Mouse (Mus musculus) layer of hippocampus, postnatal 14 days (tissue): ENCODE results near the gene Fam241a. TPM values are rescaled to one million over a fixed set of nuclear protein-coding genes. Genes with fewer than 3 reads are reported as not detected.

ENCODE experiments used
- DNase-seq, 2 experiments: peaks; one replicate each; pipeline ENCODE4 v3.0.0; 2021 to 2022; ENCODE audit warnings: low spot score in 2 of 2, mixed read lengths in 1 of 2
- total RNA-seq, 2 experiments: library from RNA; stranded (reverse); gene quantifications; 2 replicates each; pipeline ENCODE4 v1.2.3; 2021

The Fam241a gene
- total RNA-seq, 2 experiments from 2014 or later: 3.5 to 4.9 TPM

DNA sequence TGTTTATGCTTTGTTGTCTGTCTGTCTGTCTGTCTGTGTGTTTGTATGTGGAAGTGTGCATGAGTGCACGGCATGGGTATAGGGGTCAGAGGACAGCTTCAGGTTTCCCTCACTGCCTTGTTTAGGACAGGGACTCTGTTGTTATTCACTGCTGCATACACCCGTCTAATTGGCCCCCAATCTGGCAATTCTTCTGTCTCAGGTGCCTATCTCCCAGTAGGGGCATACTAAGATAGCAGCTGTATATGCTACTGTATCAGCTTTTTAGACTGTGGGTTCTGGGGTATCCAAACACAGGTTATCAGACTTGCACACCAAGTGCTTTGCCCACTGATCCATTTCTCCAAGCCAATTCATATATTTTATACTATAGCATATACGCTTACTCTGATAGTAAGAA is 16.2 kb downstream of the Fam241a start:
- no peak for DNase-seq

DNA sequence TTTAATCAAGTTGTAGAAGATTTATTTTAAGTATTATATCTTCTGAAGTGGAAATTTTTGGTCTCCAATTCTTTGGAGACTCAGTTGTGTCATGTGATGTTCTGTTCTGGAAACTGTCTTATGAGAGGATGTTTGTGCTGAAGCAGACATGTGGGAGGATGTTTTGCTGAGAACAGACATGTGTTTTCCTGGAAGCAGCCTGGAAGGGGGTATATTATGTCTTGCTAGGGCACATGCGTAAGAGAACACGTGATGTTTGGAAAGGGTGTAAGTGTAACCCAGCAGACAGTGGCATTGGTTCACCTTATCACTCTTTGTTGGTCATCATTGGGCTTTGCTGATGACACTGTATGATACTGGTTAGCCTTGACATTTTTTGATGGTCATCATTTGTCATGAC is 20.6 kb downstream of the Fam241a start:
- DNase-seq: no peak

DNA sequence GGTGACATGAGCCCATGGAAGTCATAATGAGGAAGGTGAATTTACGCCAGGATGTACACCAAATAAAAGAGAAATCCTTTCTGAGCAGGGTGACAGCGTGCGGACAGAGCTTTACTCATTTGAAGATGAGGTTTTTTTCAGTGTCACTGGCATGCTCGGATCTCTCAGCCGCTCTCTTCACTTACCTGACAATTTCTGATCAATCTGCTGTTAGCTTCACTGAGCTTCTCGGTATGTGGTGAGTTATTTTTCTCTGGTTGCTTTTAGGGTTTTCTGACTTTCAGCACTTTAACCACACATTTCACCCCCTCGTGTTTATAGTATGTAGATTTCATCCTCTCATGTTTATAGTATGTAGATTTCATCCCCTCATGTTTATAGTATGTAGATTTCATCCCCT is 21.1 kb downstream of the Fam241a start:
- no peak for DNase-seq

DNA sequence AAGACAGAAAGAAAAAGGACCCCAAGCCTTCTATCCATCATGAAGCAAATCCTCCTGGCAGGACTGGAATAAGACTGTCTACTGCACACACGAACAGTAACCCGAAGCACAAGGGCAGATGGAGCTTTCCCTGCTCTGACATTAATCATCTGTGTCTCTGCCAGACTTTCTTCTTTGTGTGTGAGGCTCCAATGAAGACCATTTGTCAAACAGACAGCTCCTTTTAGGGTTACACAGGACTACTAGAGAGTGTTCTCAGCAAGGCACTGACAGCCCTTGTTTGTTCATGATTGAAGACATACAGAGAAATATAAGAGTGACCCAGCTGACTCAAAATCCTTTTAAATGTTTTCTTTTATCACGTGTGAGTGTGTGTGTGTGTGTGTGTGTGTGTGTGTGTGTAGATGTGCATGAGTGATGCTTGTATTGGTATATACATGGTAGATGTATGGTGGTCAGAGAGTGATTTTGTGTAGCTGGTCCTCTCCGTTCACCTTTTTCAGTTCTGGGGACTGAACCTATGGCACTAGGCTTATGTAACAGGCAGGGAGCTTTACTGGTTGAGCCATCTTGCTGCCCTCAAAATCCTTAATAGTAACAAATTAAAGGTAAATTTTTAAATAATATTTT is 21.8 kb downstream of the Fam241a start:
- DNase-seq: no peak

DNA sequence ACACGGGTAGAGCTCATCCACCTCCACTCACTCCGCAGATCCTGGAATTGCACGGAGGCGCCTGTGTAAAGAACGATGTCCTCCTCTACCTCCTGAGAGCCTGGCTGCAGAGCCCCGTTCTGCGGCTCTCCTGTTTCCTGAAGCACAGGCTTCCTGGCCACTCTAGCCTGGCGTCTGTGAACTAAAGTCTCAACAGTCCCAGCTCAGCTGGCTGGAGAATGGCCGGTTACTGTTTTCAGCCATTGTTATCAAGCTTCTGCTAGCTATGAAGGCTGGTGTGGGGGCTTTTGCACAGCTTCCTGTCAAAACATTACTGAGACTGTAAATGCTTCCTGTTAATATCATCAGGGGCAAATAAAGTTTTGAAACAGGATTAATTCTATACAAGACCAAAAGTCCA is 24.5 kb downstream of the Fam241a start:
- no peak for DNase-seq

DNA sequence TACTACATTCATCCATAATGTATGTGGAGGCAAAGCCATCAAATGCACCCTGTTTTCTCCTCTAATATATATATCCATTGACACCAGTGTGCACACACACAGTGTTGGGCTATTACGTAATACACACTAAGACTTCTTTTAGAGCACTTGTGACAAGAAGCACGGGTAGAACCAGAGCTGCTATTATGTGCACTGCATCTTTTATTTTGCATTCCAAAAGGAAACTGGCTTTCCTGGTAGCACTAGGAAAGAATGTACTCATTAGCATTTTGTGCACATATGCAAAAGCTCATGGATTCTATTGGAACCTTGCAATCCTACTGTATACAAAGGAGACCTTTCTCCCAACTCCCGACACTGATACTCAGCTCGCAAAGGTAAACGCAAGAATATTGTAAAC is 27.2 kb downstream of the Fam241a start:
- no peak for DNase-seq

DNA sequence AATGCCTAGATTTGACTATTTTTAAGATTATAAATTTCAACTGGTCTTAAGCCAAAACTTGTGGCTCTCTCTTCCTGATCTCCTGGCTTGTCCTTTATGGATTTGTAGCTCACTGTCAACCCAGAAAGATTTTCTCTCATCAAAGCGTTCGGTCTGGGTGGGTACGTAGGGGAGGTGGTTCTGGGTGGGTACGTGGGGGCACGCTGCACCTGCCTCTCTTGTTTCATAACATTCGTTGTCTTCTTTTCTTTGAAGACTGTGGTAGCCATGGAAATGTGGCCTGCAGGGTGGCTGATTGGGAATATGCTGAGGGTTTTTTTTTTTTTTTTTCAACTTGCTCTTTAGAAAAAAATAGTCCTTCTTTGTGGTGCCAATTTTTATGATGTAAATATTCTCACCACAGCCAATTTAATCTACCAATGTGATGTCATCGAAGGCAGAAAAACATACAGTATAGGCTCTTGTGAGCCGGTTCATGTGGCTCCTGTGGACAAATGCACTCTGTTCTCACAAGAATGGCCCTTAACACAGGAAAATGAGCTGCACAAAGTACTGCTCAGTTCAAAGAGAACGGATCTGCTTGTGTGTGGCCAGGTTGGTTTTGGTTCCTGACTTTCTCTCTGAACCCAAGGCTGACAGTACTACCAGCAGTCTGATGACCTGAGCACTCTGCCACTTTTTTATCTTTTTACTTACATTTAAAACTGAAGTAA is 27.9 kb downstream of the Fam241a start:
- DNase-seq: no peak

DNA sequence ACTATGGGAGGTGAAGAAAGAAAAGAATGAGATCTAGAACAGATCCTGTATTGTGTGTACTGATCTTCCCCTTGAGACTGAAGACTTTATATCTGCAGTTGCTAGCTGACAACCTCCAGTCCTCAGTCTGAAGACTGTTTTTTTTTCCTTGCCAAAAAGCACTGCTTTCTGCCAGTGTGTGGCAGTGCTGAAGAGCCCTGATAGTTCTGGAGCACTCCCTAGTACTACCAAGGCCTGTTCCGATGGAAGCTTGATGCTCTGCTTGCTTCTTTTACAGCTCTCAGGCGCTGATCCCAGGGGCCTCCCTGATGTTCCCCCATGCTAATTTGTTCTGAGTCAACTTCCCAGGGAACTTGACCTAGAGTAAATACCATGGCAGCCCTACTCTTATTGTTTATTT is 31.9 kb downstream of the Fam241a start:
- DNase-seq: no peak

DNA sequence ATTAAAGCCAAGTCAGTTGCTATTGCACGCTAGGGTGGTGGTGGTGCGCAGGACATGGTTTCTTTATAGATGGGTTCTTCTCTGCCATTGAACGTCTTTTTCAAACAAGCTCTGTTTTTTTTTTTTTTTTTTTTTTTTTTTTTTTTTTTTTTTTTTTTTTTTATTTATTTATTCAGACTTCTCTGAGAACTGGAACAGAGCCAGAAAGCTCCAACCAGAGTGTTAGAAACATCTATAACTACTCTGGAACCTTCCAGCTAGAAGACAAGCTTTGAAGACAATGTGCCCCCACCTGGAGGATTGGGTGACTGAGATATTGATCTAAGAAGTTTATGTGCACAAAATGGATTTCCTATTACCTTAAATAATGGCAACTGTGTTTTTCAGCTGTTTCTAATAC is 32.6 kb downstream of the Fam241a start:
- no peak for DNase-seq

DNA sequence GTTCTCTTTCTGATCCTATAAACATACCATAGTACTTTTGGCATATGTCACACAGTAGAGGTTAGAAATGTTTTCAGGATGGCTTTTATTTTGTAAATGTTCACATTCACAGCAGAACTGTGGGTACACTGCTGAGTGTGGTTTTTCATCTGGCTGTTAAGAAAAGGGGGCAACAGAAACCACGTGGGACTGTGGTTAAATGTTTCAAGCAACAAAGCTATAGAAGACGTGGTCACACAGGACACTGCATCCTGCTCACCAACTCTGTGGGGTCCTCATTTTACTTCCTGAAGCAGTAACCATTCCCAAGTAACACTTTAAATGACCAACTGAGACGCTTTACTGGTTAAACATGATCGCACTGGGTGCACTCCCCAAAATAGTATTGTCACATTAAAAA is 33.6 kb downstream of the Fam241a start:
- no peak for DNase-seq

DNA sequence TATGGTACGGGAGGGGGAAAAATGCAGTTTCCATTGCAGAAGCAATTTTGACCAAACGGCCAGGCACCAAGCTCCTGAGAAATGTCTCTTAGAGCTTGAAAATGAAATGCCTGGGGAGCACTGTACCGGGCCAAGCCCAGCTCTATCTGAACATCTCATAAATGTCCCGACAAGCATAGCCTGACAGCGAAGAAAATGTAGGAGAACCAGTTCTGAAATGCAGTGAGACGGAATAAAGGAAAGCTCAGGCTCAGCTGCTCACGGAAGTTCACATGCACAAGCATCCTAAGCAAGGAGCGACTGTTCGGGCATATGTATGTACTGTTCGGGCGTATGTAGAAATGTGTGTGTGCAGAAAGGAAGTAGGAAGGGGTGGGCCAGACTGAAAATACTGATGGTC is 34.8 kb downstream of the Fam241a start:
- no peak for DNase-seq

DNA sequence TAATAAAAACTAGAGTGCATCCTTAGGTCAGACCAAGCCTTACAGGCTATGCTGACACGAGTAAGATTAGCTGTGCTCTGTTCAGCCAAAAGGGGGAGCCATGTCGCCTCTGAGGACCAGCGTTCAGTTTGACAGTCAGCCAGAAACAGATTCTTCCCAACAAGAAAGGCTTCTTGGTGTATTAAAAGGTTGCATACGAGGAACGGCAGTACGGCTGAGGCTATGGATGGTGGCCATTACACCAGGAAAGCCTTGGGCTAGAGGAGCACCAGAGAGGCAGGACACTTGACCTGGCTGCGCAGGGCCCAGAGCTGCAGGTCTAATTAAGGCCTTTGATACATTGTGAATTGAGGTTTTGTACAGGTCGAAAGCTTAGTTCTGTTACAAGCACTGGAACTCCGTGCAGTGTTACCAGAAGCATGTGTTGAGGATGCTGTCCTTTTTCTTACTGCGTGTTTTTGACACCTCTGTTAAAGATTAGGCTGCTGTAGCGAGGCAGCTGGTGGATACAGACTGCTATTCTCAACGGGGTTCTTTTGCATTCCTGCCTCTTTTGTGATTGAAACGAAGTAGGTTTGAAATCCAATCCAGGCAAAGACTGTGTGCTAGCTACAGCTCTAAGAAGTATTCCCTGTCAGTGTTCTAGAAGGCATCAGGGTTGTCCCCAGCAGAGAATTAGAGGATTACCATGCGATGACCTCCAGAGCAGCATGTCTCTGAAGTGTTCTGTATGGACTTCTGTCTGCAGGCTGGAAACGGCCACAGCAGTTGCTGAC is 42.5 kb downstream of the Fam241a start:
- peak; percentile 61 to 79 for DNase-seq

DNA sequence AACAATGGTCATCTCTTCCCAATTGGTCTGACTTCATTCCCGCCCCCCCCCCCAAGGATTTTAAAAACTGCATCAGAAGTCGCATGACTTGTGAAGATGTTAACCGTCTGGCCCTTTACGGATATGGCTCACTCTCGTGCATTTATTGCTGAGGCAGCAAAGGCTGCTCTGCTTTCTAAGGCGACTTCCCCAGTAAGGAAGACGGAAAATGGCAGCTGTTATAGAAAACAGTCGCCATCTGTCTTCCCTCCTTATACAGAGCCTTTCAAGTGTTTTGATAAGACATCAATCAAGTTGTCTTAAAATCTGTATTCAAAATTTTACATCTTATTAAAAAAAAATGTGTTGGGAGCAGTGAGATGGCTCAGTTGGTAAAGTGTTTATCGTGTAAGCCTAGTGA is 43.4 kb downstream of the Fam241a start:
- peak in 1 of 2 experiments; percentile 42 for DNase-seq

DNA sequence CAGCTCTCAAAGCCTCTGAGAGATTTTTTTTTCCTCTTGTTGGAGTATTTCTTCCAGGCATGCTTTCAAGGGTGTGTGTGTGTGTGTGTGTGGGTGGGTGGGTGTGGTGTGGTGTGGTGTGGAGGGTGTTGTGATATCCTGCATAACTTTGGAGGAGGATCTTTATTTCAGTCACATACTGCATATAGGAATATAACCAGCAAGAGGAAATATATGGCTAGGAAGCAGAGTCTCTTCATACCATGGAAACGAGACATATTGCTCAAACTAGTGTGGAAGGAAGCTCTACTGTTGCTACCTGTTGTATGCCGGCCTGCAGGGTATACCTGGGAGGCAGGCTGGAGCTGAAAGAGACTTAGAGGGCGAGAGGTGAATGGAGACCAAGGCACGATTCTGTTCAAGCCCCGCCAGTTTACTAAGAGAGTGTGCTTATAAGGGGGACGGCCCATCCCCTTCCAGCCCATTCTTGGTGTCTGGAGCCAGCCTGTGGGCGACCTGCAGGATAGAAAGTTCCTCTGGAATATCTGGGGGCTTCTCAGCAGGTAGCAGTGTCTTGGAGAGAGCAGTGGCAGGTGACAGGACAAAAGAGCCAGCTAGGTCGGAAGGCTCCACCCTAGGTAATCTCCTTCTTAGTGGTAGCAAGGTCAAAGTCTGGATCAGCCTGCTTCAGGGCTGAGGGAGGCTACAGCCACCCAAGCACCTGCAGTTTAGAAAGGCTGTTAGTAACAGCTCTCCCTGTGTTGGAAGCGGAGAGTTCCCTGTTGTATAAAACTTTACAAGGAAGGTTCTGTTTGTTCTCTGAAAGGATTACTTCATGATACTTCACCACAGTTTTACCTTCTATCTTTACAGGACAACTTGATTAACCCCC is 45.1 kb downstream of the Fam241a start:
- DNase-seq: no peak

DNA sequence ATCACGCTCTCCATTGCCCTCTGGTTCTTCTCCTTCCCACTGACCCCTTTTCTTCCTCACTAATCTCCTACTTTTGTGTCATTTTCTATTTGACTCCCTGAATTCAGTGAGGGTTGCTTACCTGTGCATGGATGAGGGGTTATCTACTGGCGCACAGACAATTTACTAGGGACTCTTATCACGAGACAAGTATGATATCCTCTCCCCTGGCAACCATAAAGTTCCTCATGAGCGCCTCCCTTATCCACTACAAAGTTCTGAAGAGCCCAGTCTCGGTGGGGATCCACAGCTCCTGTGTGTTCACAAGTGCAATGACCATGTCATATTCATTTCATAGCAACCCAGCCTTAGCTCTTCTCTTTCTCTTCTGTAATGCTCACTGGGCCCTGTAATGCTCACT is 46.2 kb downstream of the Fam241a start:
- no peak for DNase-seq

DNA sequence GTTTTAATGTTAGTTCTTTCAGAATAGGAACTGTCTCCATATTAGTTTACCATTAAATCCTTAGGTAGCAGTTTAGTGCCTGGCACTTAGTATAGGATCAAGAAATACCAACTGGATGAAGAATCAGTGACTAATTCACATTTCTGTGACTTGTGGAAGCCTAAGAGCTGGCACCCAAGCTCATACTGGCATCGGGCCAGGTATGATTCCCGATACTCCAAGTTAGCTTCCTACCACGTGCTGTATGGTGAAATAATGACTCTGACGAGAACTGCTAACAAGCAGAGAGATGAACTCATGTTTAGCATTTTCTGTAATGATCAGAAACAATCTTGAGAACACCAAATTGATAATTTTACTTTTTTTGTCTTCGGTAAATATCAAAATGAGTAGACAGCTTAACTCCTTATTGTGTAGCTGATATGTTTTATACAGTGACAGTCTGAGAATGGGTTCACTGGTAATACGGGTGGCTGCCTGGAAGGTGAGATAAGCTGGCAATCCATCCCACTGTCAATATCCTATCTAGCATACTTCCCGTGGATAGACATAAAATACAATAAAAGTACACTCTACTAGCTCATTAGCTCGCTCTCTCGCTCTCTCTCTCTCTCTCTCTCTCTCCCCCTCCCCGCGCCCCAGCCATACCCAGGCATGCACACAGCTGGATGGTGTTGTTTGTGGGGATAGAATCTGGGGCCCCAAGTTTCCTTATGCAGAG is 47.9 kb downstream of the Fam241a start:
- no peak for DNase-seq

DNA sequence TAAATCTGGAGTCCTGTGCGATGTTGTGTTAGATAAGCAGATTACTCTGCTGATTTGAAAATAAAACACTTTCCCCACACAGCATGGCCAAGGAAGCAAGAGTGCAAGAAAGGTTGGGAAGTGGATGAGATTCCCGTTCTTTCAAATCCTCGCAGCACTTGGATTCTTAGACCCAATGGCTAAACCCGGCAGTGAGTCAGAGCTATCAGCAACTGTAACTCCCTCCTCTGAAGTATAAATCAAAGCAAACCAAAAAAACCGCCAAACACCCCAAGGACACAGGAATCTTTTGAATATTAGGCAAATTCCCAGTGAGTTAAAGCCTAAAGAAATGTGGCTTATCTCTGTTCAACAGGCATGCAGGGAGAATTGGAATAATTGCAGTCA is 52.2 kb downstream of the Fam241a start:
- no peak for DNase-seq

DNA sequence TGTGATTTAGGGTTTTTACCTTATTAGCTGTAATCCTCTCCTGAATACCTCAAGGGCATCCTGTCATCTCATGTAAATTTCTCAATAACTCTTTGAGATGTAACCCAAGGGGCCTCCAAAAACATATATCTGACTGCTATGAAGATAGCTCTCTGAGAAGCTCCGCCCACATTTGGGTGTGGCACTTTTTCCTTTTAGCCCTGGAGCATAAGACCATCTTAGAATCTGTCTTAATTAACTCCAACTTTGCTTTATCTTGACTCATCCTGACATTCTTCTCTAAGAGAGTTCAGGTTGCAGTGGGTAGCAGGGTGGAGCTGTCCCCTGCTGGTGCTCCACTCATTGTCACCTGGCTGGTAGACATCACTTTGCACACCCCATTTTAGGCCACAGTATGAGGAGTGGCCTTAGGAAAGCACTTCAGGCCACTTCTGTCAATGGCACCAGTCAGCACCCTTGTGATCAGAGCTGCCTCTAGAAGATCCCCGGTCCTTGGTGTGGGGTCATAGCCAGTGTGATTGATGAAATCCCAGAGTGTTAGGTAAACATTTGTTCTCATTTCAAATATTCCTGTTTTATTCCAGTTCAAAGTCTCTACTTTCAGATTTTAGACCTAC is 52.7 kb downstream of the Fam241a start:
- no peak for DNase-seq

DNA sequence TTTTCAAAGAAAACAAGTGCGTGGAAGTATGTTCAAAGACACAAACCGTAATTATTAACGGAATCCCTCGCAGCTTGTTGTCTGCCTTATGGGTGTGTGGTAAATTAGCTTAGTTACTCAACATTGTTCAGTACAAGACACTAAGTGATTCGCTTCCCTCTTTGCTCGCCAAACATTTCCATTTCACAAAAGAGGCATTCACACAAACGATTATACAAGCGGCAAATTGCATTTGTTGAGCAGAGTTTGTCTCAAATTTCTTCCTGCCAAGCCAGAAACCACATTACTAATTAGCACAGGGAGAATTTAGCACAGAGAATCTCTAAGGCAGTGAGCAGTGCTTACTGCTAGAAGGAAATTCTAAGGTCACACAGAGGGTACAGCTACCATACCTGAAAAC is 54.2 kb downstream of the Fam241a start:
- no peak for DNase-seq

DNA sequence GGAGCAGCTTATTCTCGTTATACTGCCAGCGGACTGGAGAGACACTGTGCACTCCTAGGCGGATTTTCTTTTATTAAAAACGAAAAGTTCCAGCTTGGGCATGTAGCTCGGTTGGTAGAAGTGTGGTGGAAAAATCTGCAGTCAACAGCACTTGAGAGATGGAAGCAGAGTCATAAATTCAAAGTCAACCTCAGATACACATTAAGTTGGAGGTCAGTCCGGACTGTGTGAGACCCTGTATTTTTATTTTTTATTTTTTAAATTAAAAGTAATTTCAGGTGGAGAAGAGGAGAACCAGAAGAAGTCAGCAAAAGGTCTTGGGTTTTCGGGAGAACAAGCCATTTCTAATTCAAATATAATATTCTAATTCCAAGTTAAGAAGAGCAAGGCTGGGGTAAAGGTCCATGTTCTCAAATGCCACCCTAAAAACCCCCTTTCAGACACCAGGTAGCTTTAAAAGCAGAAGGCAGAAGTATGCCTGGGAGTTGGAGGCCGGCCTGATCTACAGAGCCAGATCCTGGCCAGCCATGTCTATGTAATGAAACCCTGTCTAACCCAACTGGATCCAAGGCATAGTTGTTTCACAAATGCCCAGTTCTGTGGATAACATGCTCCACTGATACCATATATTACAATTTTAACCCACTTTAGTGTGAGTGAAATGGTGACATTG is 58.0 kb downstream of the Fam241a start:
- no peak for DNase-seq
